Mouse (Mus musculus) gastrocnemius, adult 18-20 months (tissue): ENCODE data around the gene Cdk13. TPM values are rescaled to one million over a fixed set of nuclear protein-coding genes. Genes with fewer than 3 reads are reported as not detected.
A peak's percentile ranks its signal among the peaks of the same experiment; 100 is the strongest.

ENCODE experiments used
- DNase-seq: peaks from one replicate; pipeline ENCODE4 v3.0.0; 2021; ENCODE audit warnings: low spot score
- long read RNA-seq, 2 experiments: library from polyadenylated mRNA; stranded (forward); transcript quantifications; one replicate each; pipeline ENCODE4 v2.0.0; 2021
- total RNA-seq, 2 experiments: library from RNA; stranded (reverse); gene quantifications; 2 replicates each; pipeline ENCODE4 v1.2.3; 2021

Gene Cdk13
- total RNA-seq = 10 to 100 TPM; 18.6 to 19.6 TPM
- long read RNA-seq, experiment 1, full-length matches to known transcripts = 3 of 12 reads
- long read RNA-seq, experiment 1, partial matches to known transcripts = 4 of 12 reads
- long read RNA-seq, experiment 1, other reads (novel, unspliced or antisense) = 5 of 12 reads
- long read RNA-seq, experiment 2, partial matches to known transcripts = 0 of 8 reads
- long read RNA-seq, experiment 2, other reads (novel, unspliced or antisense) = 7 of 8 reads

GRCm38 (mm10) chr13:17804909-17805613, at the start of gene Cdk13:
Cdk13 (minus strand) TSS chr13:17805097.
- peak; percentile 98 for DNase-seq

GRCm38 (mm10) chr13:17843336-17843735, 38.4 kb upstream of the Cdk13 start:
- no peak for DNase-seq

- no peak for DNase-seq
These were observed 37.9 kb upstream of the Cdk13 start for GRCm38 (mm10) chr13:17842756-17843155.

- no peak for DNase-seq
These were observed 34.2 kb upstream of the Cdk13 start for GRCm38 (mm10) chr13:17839137-17839536.

- DNase-seq = peak; percentile 66
These were observed 33.6 kb upstream of the Cdk13 start for GRCm38 (mm10) chr13:17838484-17838851.

GRCm38 (mm10) chr13:17837610-17838483, 33.0 kb upstream of the Cdk13 start:
- DNase-seq = peak; percentile 16

- no peak for DNase-seq
These were observed 31.9 kb upstream of the Cdk13 start for GRCm38 (mm10) chr13:17836808-17837207.

- no peak for DNase-seq
These were observed 28.0 kb upstream of the Cdk13 start for GRCm38 (mm10) chr13:17832940-17833339.

- DNase-seq = no peak
These were observed 12.3 kb upstream of the Cdk13 start for GRCm38 (mm10) chr13:17817226-17817625.

GRCm38 (mm10) chr13:17805614-17805975, 698 bp upstream of the Cdk13 start:
- DNase-seq = no peak

- DNase-seq = peak; percentile 26
These were observed 647 bp downstream of the Cdk13 start for GRCm38 (mm10) chr13:17804058-17804841.

- DNase-seq = peak; percentile 76
These were observed 1.4 kb downstream of the Cdk13 start for GRCm38 (mm10) chr13:17803331-17804057.

GRCm38 (mm10) chr13:17802880-17803279, 2.0 kb downstream of the Cdk13 start:
- DNase-seq = no peak

- no peak for DNase-seq
These were observed 5.2 kb downstream of the Cdk13 start for GRCm38 (mm10) chr13:17799735-17800134.

GRCm38 (mm10) chr13:17795757-17796456, 9.0 kb downstream of the Cdk13 start:
- no peak for DNase-seq

- DNase-seq = no peak
These were observed 21.3 kb downstream of the Cdk13 start for GRCm38 (mm10) chr13:17783643-17784042.

- no peak for DNase-seq
These were observed 25.0 kb downstream of the Cdk13 start for GRCm38 (mm10) chr13:17779923-17780322.

- DNase-seq = no peak
These were observed 28.6 kb downstream of the Cdk13 start for GRCm38 (mm10) chr13:17776303-17776702.

- no peak for DNase-seq
These were observed 29.5 kb downstream of the Cdk13 start for GRCm38 (mm10) chr13:17775364-17775763.

- no peak for DNase-seq
These were observed 31.8 kb downstream of the Cdk13 start for GRCm38 (mm10) chr13:17773112-17773511.
